Mouse (Mus musculus): ENCODE results near the gene Slc6a18.

The Slc6a18 gene

DNA sequence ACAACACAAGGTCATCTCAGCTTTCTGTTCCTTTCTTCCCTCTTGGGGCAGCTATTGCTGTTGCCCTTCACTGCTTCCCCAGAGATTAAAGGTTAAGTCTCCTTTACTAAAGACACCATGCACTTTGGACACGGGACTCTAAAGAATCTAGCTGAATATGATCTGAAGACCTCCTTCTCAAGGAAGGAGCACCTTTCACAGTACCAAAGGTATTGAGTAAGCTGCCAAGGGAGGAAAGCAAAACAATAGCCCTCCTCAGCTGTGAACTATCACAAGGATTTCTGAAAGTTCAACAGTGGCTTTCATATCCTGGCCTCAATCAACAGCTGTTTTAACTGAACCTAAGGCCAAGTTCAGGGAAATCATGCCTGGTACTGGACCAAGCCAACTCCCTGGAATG, 6.6 kb upstream of the Slc6a18 start:
- no peak for DNase-seq

GRCm38 (mm10) chr13:73683682-73684081, 5.9 kb upstream of the Slc6a18 start:
- peak; percentile 22 for DNase-seq

- DNase-seq = peak; percentile 38
Observed at GRCm38 (mm10) chr13:73682226-73682625, 4.4 kb upstream of the Slc6a18 start.

- no peak for DNase-seq
Observed at GRCm38 (mm10) chr13:73680394-73680793, 2.6 kb upstream of the Slc6a18 start.

GRCm38 (mm10) chr13:73679311-73679710, 1.5 kb upstream of the Slc6a18 start:
- DNase-seq = no peak

DNA sequence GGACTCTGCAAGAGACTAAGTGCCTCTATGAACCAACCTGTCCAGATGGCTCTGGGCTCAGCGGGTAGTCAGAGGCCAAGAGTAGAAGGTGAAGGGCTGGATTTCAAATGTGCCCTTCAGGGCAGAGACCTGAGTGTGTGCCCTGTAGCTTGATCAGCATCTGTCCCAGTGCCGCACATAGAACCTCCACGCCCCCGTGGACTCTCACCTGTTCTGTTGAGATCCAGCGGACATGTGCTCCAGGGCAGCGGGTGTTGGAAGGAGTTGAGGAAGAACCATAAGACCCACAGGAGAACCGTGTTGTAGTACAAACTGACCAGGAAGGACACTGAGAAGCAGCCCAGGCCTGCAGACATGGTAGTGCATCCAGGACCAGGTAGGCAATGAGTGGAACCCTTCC, 2.7 kb downstream of the Slc6a18 start:
- DNase-seq = no peak

GRCm38 (mm10) chr13:73660163-73660695, 17.6 kb downstream of the Slc6a18 start:
- DNase-seq = no peak

DNA sequence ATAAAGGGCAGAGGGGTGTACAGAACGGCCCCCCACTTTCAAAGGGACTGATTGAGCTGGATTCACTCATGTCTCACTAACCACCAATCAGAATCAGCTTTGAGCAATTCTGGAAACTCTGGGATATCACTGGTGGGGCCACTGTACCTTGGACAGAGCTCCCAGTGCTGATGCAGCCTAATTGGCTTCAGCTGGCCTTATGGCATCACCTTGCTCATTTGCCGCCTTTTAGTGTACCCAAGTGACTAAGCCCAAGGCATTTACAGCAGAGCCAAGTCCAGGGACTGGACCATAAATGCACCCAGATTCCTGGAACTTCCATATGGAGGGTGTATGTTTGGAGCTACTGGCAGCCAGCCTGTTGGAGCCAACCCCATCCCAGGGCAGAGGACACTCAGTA, 18.9 kb downstream of the Slc6a18 start:
- no peak for DNase-seq

DNA sequence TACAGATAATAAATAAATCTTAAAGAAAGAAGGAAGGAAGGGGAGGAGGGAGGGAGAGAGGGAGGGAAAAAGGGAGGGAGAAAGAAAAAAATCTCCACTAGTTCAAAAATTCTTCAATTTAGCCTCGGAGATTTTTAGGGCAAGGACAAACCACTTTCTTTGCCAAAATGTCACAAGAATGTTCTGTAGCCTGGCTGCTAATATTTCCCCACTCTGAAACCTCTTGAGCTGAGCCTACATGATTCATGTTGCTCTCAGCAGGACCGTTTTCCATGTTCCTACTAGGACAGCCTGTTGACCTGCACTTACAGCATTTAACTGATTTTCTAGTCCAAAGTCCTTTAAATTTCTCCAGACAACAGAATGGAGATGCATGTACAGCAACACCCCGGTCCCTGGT, 22.8 kb downstream of the Slc6a18 start:
- no peak for DNase-seq

- DNase-seq = no peak
Observed at GRCm38 (mm10) chr13:73653266-73653665, 24.6 kb downstream of the Slc6a18 start.

GRCm38 (mm10) chr13:73646397-73647087, 31.3 kb downstream of the Slc6a18 start:
- peak; percentile 90 for DNase-seq

DNA sequence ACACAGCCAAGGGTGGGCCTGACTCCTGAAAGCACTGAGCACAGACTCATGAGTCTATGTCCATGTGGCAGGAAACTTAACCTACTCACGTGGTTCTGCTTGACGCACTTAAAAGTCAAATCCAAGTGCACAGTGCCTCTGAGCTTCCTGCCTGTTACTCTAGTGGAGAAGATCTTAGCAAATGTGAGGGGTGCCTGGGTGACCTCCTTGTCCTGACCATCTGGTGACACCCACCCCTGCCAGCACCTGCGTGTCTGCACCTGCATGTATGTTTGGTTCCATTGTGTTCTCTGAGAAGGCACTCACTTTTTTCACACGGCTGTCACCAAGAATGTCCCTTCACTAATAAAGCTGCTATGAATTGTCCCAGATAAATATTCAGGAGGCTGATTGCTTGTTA, 36.5 kb downstream of the Slc6a18 start:
- DNase-seq = peak; percentile 53

GRCm38 (mm10) chr13:73637826-73638225, 40.0 kb downstream of the Slc6a18 start:
- DNase-seq = no peak

- no peak for DNase-seq
Observed at GRCm38 (mm10) chr13:73631837-73632236, 46.0 kb downstream of the Slc6a18 start.

- no peak for DNase-seq
Observed at GRCm38 (mm10) chr13:73628586-73629113, 49.2 kb downstream of the Slc6a18 start.

- DNase-seq = peak; percentile 81
Observed at GRCm38 (mm10) chr13:73626745-73627549, 50.9 kb downstream of the Slc6a18 start, which contains the start of gene Tert. Tert (plus strand) TSS chr13:73626911.

DNA sequence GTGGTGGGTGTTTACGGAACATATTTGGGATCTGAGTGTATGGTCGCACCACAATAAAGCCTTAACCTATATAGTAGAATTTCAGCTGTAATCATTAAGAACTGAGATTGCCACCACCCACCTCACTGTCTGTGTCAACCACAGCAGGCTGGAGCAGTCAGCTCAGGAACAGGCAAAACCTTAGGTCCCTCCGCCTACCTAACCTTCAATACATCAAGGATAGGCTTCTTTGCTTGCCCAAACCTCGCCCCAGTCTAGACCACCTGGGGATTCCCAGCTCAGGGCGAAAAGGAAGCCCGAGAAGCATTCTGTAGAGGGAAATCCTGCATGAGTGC, 51.4 kb downstream of the Slc6a18 start:
- DNase-seq = no peak

- no peak for DNase-seq
Observed at GRCm38 (mm10) chr13:73620637-73621036, 57.2 kb downstream of the Slc6a18 start.

- no peak for DNase-seq
Observed at GRCm38 (mm10) chr13:73618406-73618805, 59.4 kb downstream of the Slc6a18 start.

Data from thymus, postnatal 4 days (tissue).